Mouse (Mus musculus) activated CD4-positive, CD25-positive, alpha-beta regulatory T cell (primary cell): ENCODE data around the gene Vps29. TPM values are rescaled to one million over a fixed set of nuclear protein-coding genes. Genes with fewer than 3 reads are reported as not detected.

Source experiments
- polyA plus RNA-seq, 2 experiments: library from polyadenylated mRNA; unstranded; fragments of 100-300 nt; shearing (Covaris generic); gene quantifications; one replicate each; pipeline ENCODE4 v1.2.1; 2017

Gene Vps29
- 100 to 1,000 TPM; 156 to 173 TPM for polyA plus RNA-seq

DNA sequence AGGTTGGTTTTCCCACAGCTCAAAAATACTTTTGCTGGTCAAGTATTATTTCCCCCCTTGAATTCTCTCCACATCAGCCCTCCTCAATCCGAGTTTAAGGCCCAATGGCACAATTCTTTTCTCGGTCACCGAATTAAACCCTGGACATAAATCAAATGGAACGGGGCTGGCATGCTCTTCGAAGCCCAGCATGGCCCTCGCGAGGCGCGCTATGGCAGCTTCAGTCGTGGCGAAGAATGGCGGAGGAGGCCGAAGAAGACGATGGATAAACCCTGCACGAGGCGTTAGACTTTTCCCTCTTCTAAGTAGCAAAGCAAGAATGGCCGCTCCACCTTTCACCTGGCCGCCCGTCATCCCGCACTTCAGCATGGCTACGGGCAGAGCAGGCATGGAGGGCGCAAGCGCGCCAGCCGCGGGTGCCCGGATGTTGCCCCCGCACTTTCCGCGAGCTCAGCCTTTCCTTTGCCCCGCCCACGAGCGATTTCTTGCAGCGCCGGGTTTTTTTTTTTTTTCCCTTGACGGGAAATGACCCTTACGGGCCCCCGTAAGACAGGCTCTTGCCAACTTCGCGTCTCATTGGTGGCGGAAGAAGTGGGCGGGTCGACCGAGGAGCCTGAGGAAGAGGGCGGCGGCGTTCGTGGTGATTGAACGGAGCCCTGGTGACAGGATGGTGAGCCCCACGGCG is at the start of gene Vps29, which contains the start of gene Rad9b:
TSS of gene Vps29 (plus strand) at position 563 of the 685 bp plus-strand sequence.
TSS of gene Rad9b (minus strand) at position 427 of the 685 bp plus-strand sequence.

DNA sequence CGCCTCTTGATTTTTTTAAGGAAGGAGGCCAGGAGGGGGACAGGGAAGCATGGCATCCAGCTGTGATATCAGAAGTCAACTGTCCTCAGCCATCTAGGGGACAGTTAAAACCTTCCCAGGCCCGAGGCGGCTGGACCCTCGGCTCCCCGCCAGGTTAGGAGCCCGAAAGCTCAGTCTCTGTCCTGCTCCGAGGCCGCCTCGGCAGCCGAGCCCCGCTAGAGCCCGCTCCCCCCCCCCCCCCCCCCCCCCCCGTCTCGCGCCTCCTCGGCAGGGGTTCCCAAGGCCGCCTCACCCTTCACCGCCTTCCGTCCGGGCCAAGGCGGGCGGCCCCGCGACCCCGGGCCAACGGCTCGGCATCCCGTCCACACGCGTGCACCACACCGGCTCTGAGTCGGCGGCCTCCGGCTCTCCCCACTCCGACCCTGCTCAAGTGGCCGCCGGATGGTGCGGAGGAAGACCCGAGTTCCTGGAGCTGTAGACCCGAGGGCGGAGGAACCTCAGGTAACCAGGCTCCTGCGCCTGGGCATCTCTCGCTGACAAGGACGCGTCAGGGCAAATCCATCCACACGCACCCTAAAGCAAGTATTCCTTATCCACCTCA is 17.5 kb downstream of the Vps29 start, which contains the start of gene Gpn3:
TSS of gene Gpn3 (plus strand) at position 286 of the 601 bp plus-strand sequence.

DNA sequence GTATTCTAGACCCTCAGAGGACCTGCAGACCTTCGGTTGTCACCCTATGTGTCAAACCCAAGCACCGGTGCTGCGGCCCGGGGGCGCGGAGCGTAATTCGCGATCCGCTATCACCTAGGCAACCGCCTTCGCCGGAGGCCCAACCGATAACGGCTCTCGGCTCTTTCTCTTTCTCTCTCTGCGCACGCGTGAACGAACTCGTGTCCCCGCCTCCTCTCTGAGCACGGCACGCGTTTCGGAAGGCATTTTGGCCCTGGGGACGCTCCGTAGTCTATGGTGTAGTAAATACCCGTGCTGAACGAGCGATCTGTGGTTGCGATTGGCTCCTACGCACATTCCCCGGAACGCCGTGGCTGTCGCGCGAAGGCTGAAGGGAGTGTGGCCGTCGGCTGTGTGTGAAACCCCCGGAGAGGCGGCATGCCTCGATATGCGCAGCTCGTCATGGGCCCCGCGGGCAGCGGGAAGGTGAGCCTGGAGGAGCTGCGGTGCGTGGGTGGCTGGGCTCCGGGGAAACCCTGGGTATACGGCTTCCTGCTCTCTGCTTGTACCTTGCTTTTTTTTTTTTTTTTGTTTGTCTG is 18.1 kb downstream of the Vps29 start, which contains the start of gene Fam216a:
TSS of gene Fam216a (minus strand) at position 173 of the 578 bp plus-strand sequence.

GRCm38 (mm10) chr5:122391786-122392180 is 37.6 kb downstream of the Vps29 start, which contains the start of gene Arpc3:
TSS of gene Arpc3 (plus strand) at chr5:122391878.

Other genes with a start within 250 kb of the Vps29 start
- gene Ccdc63, start 213.5 kb upstream of the Vps29 start, polyA plus RNA-seq: under 1 TPM; 0.49 to 0.56 TPM
- gene Ppp1cc, start 196.1 kb upstream of the Vps29 start, polyA plus RNA-seq: 100 to 1,000 TPM; 380 to 415 TPM
- gene Hvcn1, start 147.6 kb upstream of the Vps29 start, polyA plus RNA-seq: 100 to 1,000 TPM in 1 of 2 experiments, 10 to 100 TPM in 1; 81.3 to 100 TPM
- gene Tctn1, start 89.9 kb upstream of the Vps29 start, polyA plus RNA-seq: 1 to 10 TPM in 1 of 2 experiments, under 1 TPM in 1; 0.75 to 2.0 TPM
- 10 to 100 TPM; 39.2 to 64.9 TPM for gene Pptc7, start 70.0 kb upstream of the Vps29 start, polyA plus RNA-seq
- 1 to 10 TPM; 3.2 to 7.6 TPM for gene Rad9b, start 136 bp upstream of the Vps29 start, polyA plus RNA-seq
- gene Gpn3, start 17.5 kb downstream of the Vps29 start, polyA plus RNA-seq: 10 to 100 TPM; 55.7 to 82.3 TPM
- 10 to 100 TPM; 26.3 to 29.5 TPM for gene Fam216a, start 18.0 kb downstream of the Vps29 start, polyA plus RNA-seq
- gene Arpc3, start 37.5 kb downstream of the Vps29 start, polyA plus RNA-seq: 100 to 1,000 TPM; 563 to 659 TPM
- 10 to 100 TPM; 29.9 to 32.8 TPM for gene Anapc7, start 67.3 kb downstream of the Vps29 start, polyA plus RNA-seq
- gene Atp2a2, start 147.9 kb downstream of the Vps29 start, polyA plus RNA-seq: 10 to 100 TPM; 59.4 to 91.0 TPM